Mouse (Mus musculus) cerebellum, adult 2 months (tissue): ENCODE data around the gene Med13l. TPM values are rescaled to one million over a fixed set of nuclear protein-coding genes. Genes with fewer than 3 reads are reported as not detected.

Experiments
- DNase-seq, 2 experiments: peaks; one replicate each; pipeline ENCODE4 v3.0.0; 2021
- H3K27ac ChIP-seq: fragments of 200-500 bp; 2 replicates; pipeline ENCODE4 v1.5.1; 2012; ENCODE audit warnings: low read length, control low read depth, inconsistent platforms; ENCODE audit not compliant: insufficient read depth
- H3K27me3 ChIP-seq: fragments of 200-500 bp; 2 replicates; pipeline ENCODE4 v1.6.1; 2012; ENCODE audit warnings: inconsistent platforms, mild to moderate bottlenecking, low read length, moderate library complexity; ENCODE audit not compliant: control insufficient read depth, insufficient read depth
- H3K4me1 ChIP-seq: fragments of 200-500 bp; 2 replicates; pipeline ENCODE4 v1.6.1; 2011; ENCODE audit warnings: low read length; ENCODE audit not compliant: control insufficient read depth, insufficient read depth
- H3K4me3 ChIP-seq: fragments of 200-500 bp; replicated peaks from 2 replicates; pipeline ENCODE3; 2011; ENCODE audit warnings: mild to moderate bottlenecking, low read depth, low read length, control low read depth; ENCODE audit not compliant: insufficient read depth
- CTCF ChIP-seq: fragments of 200-500 bp; IDR thresholded peaks from 2 replicates; pipeline ENCODE4 v1.5.1; 2011; ENCODE audit warnings: low read depth, mild to moderate bottlenecking, control low read depth, low read length, moderate library complexity, borderline replicate concordance; ENCODE audit not compliant: insufficient read depth
- POLR2A ChIP-seq: fragments of 200-500 bp; IDR thresholded peaks from 2 replicates; pipeline ENCODE4 v1.6.1; 2011; ENCODE audit warnings: low read length, control low read depth, borderline replicate concordance; ENCODE audit not compliant: insufficient read depth
- WGBS: fragments of 180-500 bp; shearing (Covaris S2); methylation state at CpG from one replicate; pipeline ENCODE4 v1.1.7; 2018; 5-methylcytosine and 5-hydroxymethylcytosine counted together
- polyA plus RNA-seq: library from polyadenylated mRNA; depleted of rRNA; stranded (reverse); fragments of >200 nt; gene quantifications from 2 replicates; pipeline ENCODE4 v1.2.3, GENCODE M21; 2012

Med13l gene
- polyA plus RNA-seq, 1 experiment = 22.7 TPM

GRCm38 (mm10) chr5:118702674-118703073 lies 142.2 kb downstream of the Med13l start:
- H3K27ac ChIP-seq = no peak overlapping the region
- H3K4me1 ChIP-seq = peaks cover 23% of the 10 kb centered on the region
- no peaks in the 10 kb centered on the region for H3K27me3 ChIP-seq
- WGBS = 61% methylated on average over 9 of the region's 9 CpGs
- H3K4me3 ChIP-seq = no peak overlapping the region
- no peak for DNase-seq
- no peak for TF ChIP-seq CTCF

GRCm38 (mm10) chr5:118704148-118704547 lies 143.7 kb downstream of the Med13l start:
- H3K27ac ChIP-seq = no peak overlapping the region
- peaks cover 36% of the 10 kb centered on the region for H3K4me1 ChIP-seq
- 91% methylated on average over 3 of the region's 3 CpGs for WGBS
- TF ChIP-seq POLR2A (no peak), CTCF (peak; percentile 49; the same call in 1 of the 2 replicates)
- DNase-seq = no peak
- H3K27me3 ChIP-seq = no peaks in the 10 kb centered on the region
- no peak overlapping the region for H3K4me3 ChIP-seq

GRCm38 (mm10) chr5:118704960-118705359 lies 144.5 kb downstream of the Med13l start:
- no peak for DNase-seq
- H3K27me3 ChIP-seq = no peaks in the 10 kb centered on the region
- TF ChIP-seq CTCF (no peak), POLR2A (no peak)
- peaks cover 40% of the 10 kb centered on the region for H3K4me1 ChIP-seq
- WGBS = 92% methylated on average over 9 of the region's 9 CpGs
- H3K4me3 ChIP-seq = no peak overlapping the region
- H3K27ac ChIP-seq = no peak overlapping the region

GRCm38 (mm10) chr5:118706009-118706408 lies 145.5 kb downstream of the Med13l start:
- no peak overlapping the region for H3K27ac ChIP-seq
- peaks cover 51% of the 10 kb centered on the region for H3K4me1 ChIP-seq
- no peak overlapping the region for H3K4me3 ChIP-seq
- TF ChIP-seq CTCF (no peak), POLR2A (no peak)
- no peaks in the 10 kb centered on the region for H3K27me3 ChIP-seq
- 12% methylated on average over 6 of the region's 6 CpGs for WGBS
- DNase-seq = peak in 1 of 2 experiments; percentile 50

GRCm38 (mm10) chr5:118706414-118706813 lies 145.9 kb downstream of the Med13l start:
- no peaks in the 10 kb centered on the region for H3K27me3 ChIP-seq
- 56% methylated on average over 3 of the region's 3 CpGs for WGBS
- no peak overlapping the region for H3K4me3 ChIP-seq
- no peak for DNase-seq
- H3K4me1 ChIP-seq = peaks cover 54% of the 10 kb centered on the region
- no peak for TF ChIP-seq CTCF
- no peak for TF ChIP-seq POLR2A
- H3K27ac ChIP-seq = no peak overlapping the region

DNA sequence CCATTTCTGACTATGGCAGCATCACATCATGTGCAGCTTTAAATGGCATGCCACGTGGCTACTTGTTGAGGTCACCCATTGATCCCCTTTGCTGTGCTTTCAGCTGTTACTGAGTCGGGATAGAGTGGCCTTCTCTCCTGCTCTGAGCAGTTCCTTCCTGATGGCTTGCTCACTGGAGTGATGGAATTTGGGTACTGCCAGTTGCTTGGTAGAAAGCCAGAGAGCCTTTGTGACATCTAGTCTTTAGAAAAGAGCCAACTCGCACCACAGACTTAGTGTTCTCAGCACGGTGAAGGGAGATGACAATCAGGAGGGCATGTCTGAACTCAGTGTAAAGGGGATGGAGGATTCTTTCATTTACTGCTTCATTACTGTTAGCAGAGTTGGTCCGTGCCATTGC lies 147.0 kb downstream of the Med13l start:
- Histone ChIP-seq H3K27ac (no peak overlapping the region), H3K4me1 (peaks cover 58% of the 10 kb centered on the region), H3K4me3 (no peak overlapping the region), H3K27me3 (no peaks in the 10 kb centered on the region)
- DNase-seq = no peak
- TF ChIP-seq CTCF = no peak
- TF ChIP-seq POLR2A = no peak
- WGBS = 60% methylated on average over 5 of the region's 5 CpGs

GRCm38 (mm10) chr5:118708215-118708949 lies 147.9 kb downstream of the Med13l start:
- 61% methylated on average over 16 of the region's 16 CpGs for WGBS
- no peak overlapping the region for H3K4me3 ChIP-seq
- peaks cover 60% of the 10 kb centered on the region for H3K4me1 ChIP-seq
- DNase-seq = peak; percentile 77 to 80
- TF ChIP-seq CTCF (peak; percentile 83), POLR2A (no peak)
- H3K27me3 ChIP-seq = no peaks in the 10 kb centered on the region
- H3K27ac ChIP-seq = no peak overlapping the region

- TF ChIP-seq POLR2A (no peak), CTCF (no peak)
- WGBS = 10% methylated on average over 7 of the region's 7 CpGs
- DNase-seq = peak; percentile 79 to 87
These were observed 149.4 kb downstream of the Med13l start for GRCm38 (mm10) chr5:118709847-118710251.

More at GRCm38 (mm10) chr5:118709847-118710251, 149.4 kb downstream of the Med13l start:
- Histone ChIP-seq H3K4me3 (no peak overlapping the region), H3K27ac (peak overlapping the region; percentile 65; the same call in 1 of the 2 replicates), H3K4me1 (peaks cover 65% of the 10 kb centered on the region), H3K27me3 (no peaks in the 10 kb centered on the region)
